Mouse (Mus musculus) midbrain, embryonic 16.5 days (tissue): Measurements from ENCODE around the gene Cbx4. TPM values are rescaled to one million over a fixed set of nuclear protein-coding genes. Genes with fewer than 3 reads are reported as not detected.

Experiments
- ATAC-seq: fragments of 200-750 bp; cut with Nextera tagmentation; 2 replicates; pipeline ENCODE4 v1.8.0; 2017; ENCODE audit warnings: moderate TSS enrichment
- H3K27ac ChIP-seq: fragments of 300-500 bp; sonication (generic); 2 replicates; pipeline ENCODE4 v1.5.1; 2014; ENCODE audit warnings: mild to moderate bottlenecking, low read length, mixed read lengths
- H3K27me3 ChIP-seq: fragments of 300-500 bp; sonication (generic); 2 replicates; pipeline ENCODE4 v1.6.1; 2014; ENCODE audit warnings: low read depth, low read length, mixed read lengths; ENCODE audit not compliant: control insufficient read depth, insufficient read depth
- H3K36me3 ChIP-seq: fragments of 300-500 bp; sonication (generic); 2 replicates; pipeline ENCODE4 v1.6.1; 2014; ENCODE audit warnings: mild to moderate bottlenecking, low read length, moderate library complexity, mixed read lengths; ENCODE audit not compliant: control insufficient read depth, insufficient read depth
- H3K4me1 ChIP-seq: fragments of 300-500 bp; sonication (generic); 2 replicates; pipeline ENCODE4 v1.6.1; 2014; ENCODE audit warnings: mild to moderate bottlenecking, low read length, mixed read lengths; ENCODE audit not compliant: control insufficient read depth, insufficient read depth
- H3K4me2 ChIP-seq: fragments of 300-500 bp; sonication (generic); 2 replicates; pipeline ENCODE4 v1.6.1; 2014; ENCODE audit warnings: mild to moderate bottlenecking, low read length, mixed read lengths
- H3K4me3 ChIP-seq: fragments of 300-500 bp; sonication (generic); 2 replicates; pipeline ENCODE4 v1.5.1; 2014; ENCODE audit warnings: low read depth, mild to moderate bottlenecking, low read length, moderate library complexity, mixed read lengths
- H3K9ac ChIP-seq: fragments of 300-500 bp; sonication (generic); 2 replicates; pipeline ENCODE4 v1.6.1; 2014; ENCODE audit warnings: low read depth, low read length, mixed read lengths
- H3K9me3 ChIP-seq: fragments of 300-500 bp; sonication (generic); replicated peaks from 2 replicates; pipeline ENCODE4 v1.6.1; 2014; ENCODE audit warnings: mild to moderate bottlenecking, low read length, mixed read lengths; ENCODE audit not compliant: control insufficient read depth, poor library complexity, severe bottlenecking
- WGBS: fragments of 180-500 bp; shearing (Covaris S2); extraction: QIAGEN DNeasy Blood & Tissue Kit; methylation state at CpG from one replicate; pipeline ENCODE4 v1.1.7; 2014; 5-methylcytosine and 5-hydroxymethylcytosine counted together
- polyA plus RNA-seq: library from polyadenylated mRNA; unstranded; fragments of >200 nt; fragmentation: Nextera tagmentation; extraction: Ambion mirVana; gene quantifications from 2 replicates; pipeline ENCODE4 v1.2.1, GENCODE M21; 2015

Gene Cbx4
- polyA plus RNA-seq = 23.9 and 25.6 TPM in 2 replicates

- Histone ChIP-seq H3K27me3 (peaks cover 26% of the 10 kb centered on the region), H3K4me3 (peak within 1 kb of the TSS; percentile 95), H3K4me2 (peak within 1 kb of the TSS; percentile 76), H3K4me1 (peaks cover 57% of the 10 kb centered on the region), H3K27ac (peak within 1 kb of the TSS; percentile 99), H3K9ac (peak within 1 kb of the TSS; percentile 94), H3K9me3 (no peaks in the 10 kb centered on the region), H3K36me3 (peaks cover 8% of the 10 kb centered on the region; the same call in 1 of the 2 replicates)
- ATAC-seq = peak; percentile 89
- under 1% methylated on average over 54 of the region's 67 CpGs for WGBS
Observed at GRCm38 (mm10) chr11:119086144-119086971, at the start of gene Cbx4. Cbx4 (minus strand) TSS chr11:119086221.

- WGBS = 21% methylated on average over 17 of the region's 17 CpGs
- Histone ChIP-seq H3K27ac (no peak overlapping the region), H3K36me3 (no peaks in the 10 kb centered on the region), H3K9ac (no peak overlapping the region), H3K4me3 (no peak overlapping the region), H3K27me3 (no peaks in the 10 kb centered on the region; the same call in 1 of the 2 replicates), H3K9me3 (no peaks in the 10 kb centered on the region), H3K4me2 (0 out of 2 replicates have a peak overlapping the region, but pooled peaks have one; percentile 4), H3K4me1 (peaks cover 13% of the 10 kb centered on the region)
- ATAC-seq = peak; percentile 12; the same call in 1 of the 2 replicates
Observed at GRCm38 (mm10) chr11:119134586-119134985, 48.6 kb upstream of the Cbx4 start.

GRCm38 (mm10) chr11:119133437-119134221 lies 47.6 kb upstream of the Cbx4 start:
- H3K9ac ChIP-seq = no peak overlapping the region
- ATAC-seq = no peak
- WGBS = 73% methylated on average over 5 of the region's 5 CpGs
- peaks cover 22% of the 10 kb centered on the region for H3K4me1 ChIP-seq
- no peaks in the 10 kb centered on the region for H3K36me3 ChIP-seq
- no peak overlapping the region for H3K4me3 ChIP-seq
- no peak overlapping the region for H3K4me2 ChIP-seq
- no peaks in the 10 kb centered on the region for H3K9me3 ChIP-seq
- H3K27me3 ChIP-seq = no peaks in the 10 kb centered on the region; the same call in 1 of the 2 replicates
- H3K27ac ChIP-seq = no peak overlapping the region

GRCm38 (mm10) chr11:119132198-119133035 lies 46.4 kb upstream of the Cbx4 start:
- Histone ChIP-seq H3K4me1 (peaks cover 30% of the 10 kb centered on the region), H3K9me3 (no peaks in the 10 kb centered on the region), H3K27me3 (no peaks in the 10 kb centered on the region; the same call in 1 of the 2 replicates), H3K27ac (no peak overlapping the region), H3K36me3 (no peaks in the 10 kb centered on the region), H3K9ac (no peak overlapping the region), H3K4me2 (no peak overlapping the region), H3K4me3 (no peak overlapping the region)
- 78% methylated on average over 14 of the region's 14 CpGs for WGBS
- no peak for ATAC-seq

- Histone ChIP-seq H3K9ac (peak overlapping the region; percentile 14; the same call in 1 of the 2 replicates), H3K36me3 (no peaks in the 10 kb centered on the region), H3K27ac (no peak overlapping the region), H3K9me3 (no peaks in the 10 kb centered on the region), H3K4me1 (peaks cover 44% of the 10 kb centered on the region), H3K4me3 (peak overlapping the region; percentile 13), H3K4me2 (peak overlapping the region; percentile 44), H3K27me3 (no peaks in the 10 kb centered on the region; the same call in 1 of the 2 replicates)
- WGBS = 17% methylated on average over 24 of the region's 24 CpGs
- no peak for ATAC-seq
Observed at GRCm38 (mm10) chr11:119130081-119130765, 44.2 kb upstream of the Cbx4 start.

- peaks cover 39% of the 10 kb centered on the region for H3K4me1 ChIP-seq
- H3K9ac ChIP-seq = peak overlapping the region; percentile 31; the same call in 1 of the 2 replicates
- no peak overlapping the region; the same call in 1 of the 2 replicates for H3K4me3 ChIP-seq
- no peaks in the 10 kb centered on the region for H3K9me3 ChIP-seq
- no peak for ATAC-seq
- H3K36me3 ChIP-seq = no peaks in the 10 kb centered on the region
- 46% methylated on average over 18 of the region's 18 CpGs for WGBS
- peak overlapping the region; percentile 44 for H3K4me2 ChIP-seq
- no peaks in the 10 kb centered on the region; the same call in 1 of the 2 replicates for H3K27me3 ChIP-seq
- H3K27ac ChIP-seq = no peak overlapping the region
Observed at GRCm38 (mm10) chr11:119129281-119130058, 43.4 kb upstream of the Cbx4 start.

GRCm38 (mm10) chr11:119128668-119129280 lies 42.8 kb upstream of the Cbx4 start:
- no peaks in the 10 kb centered on the region; the same call in 1 of the 2 replicates for H3K27me3 ChIP-seq
- no peak for ATAC-seq
- no peak overlapping the region for H3K4me3 ChIP-seq
- 23% methylated on average over 11 of the region's 11 CpGs for WGBS
- H3K9me3 ChIP-seq = no peaks in the 10 kb centered on the region
- peak overlapping the region; percentile 31; the same call in 1 of the 2 replicates for H3K9ac ChIP-seq
- H3K27ac ChIP-seq = no peak overlapping the region
- peaks cover 38% of the 10 kb centered on the region for H3K4me1 ChIP-seq
- no peak overlapping the region for H3K4me2 ChIP-seq
- H3K36me3 ChIP-seq = no peaks in the 10 kb centered on the region
